Mouse (Mus musculus): ENCODE data around the gene Gsdme.

GRCm38 (mm10) chr6:50261922-50262261 is 1.8 kb downstream of the Gsdme start:
- TF ChIP-seq CTCF (IDR thresholded peaks at IDR 0.05; ENCODE audit: low read depth) = no peak
- no peak for TF ChIP-seq EP300 (IDR thresholded peaks at IDR 0.05; ENCODE audit: low read depth)
